Mouse (Mus musculus) CH12.LX (cell line): ENCODE measurements around the gene Cnot6. TPM values are rescaled to one million over a fixed set of nuclear protein-coding genes. Genes with fewer than 3 reads are reported as not detected.

Experiments
- DNase-seq: peaks from one replicate; pipeline ENCODE4 v3.0.0-alpha.2; 2013; ENCODE audit errors: extremely low read depth
- H3K27ac ChIP-seq: 2 replicates; pipeline ENCODE4 v1.5.1; 2012; ENCODE audit warnings: low read depth, mild to moderate bottlenecking, control low read depth, moderate library complexity; ENCODE audit not compliant: insufficient read depth
- H3K27me3 ChIP-seq: replicated peaks from 2 replicates; pipeline ENCODE3; 2012; ENCODE audit warnings: inconsistent platforms
- H3K36me3 ChIP-seq, 2 experiments: replicated peaks in 1 of 2; 2 replicates each; pipeline versions ENCODE3 to v1.6.1; 2012; ENCODE audit warnings: inconsistent platforms in 1 of 2, low read length in 1 of 2, mild to moderate bottlenecking in 1 of 2, mixed read lengths in 1 of 2, moderate library complexity in 1 of 2; ENCODE audit not compliant: control insufficient read depth in 1 of 2, insufficient read depth in 1 of 2
- H3K4me1 ChIP-seq, 2 experiments: 2 replicates each; pipeline ENCODE4 v1.6.1; 2012; ENCODE audit warnings: inconsistent platforms in 1 of 2, moderate library complexity in 1 of 2; ENCODE audit not compliant: insufficient read depth in 2 of 2, control insufficient read depth in 1 of 2
- H3K4me2 ChIP-seq: 2 replicates; pipeline ENCODE4 v1.6.1; 2012; ENCODE audit warnings: low read depth, mild to moderate bottlenecking, control low read depth; ENCODE audit not compliant: poor library complexity, insufficient read depth, severe bottlenecking
- H3K4me3 ChIP-seq, 3 experiments: fragments of 150-350 bp in 1 of 3; sonication (generic) in 1 of 3; replicated peaks in 1 of 3; 2 replicates each; pipeline versions ENCODE3 to v1.5.1; 2011 to 2012; ENCODE audit warnings: low read depth in 2 of 3, low read length in 2 of 3, mild to moderate bottlenecking in 2 of 3, moderate library complexity in 2 of 3, control low read depth in 1 of 3, improper control_type of control experiment in 1 of 3, inconsistent platforms in 1 of 3, mixed read lengths in 1 of 3; ENCODE audit not compliant: poor library complexity in 1 of 3
- H3K79me2 ChIP-seq: replicated peaks from 2 replicates; pipeline ENCODE4 v1.6.1; 2012; ENCODE audit warnings: mild to moderate bottlenecking, moderate library complexity; ENCODE audit not compliant: control insufficient read depth, poor library complexity, insufficient read depth, severe bottlenecking; ENCODE audit errors: extremely low read depth
- H3K9ac ChIP-seq: 2 replicates; pipeline ENCODE4 v1.6.1; 2012; ENCODE audit warnings: low read depth, mild to moderate bottlenecking, control low read depth, moderate library complexity; ENCODE audit not compliant: insufficient read depth
- H3K9me3 ChIP-seq: replicated peaks from 2 replicates; pipeline ENCODE3; 2012; ENCODE audit warnings: low read length, inconsistent platforms, mixed read lengths
- BHLHE40 ChIP-seq: IDR thresholded peaks from 2 replicates; pipeline ENCODE4 v1.6.1; 2011; ENCODE audit warnings: mild to moderate bottlenecking, low read depth, low read length, improper control_type of control experiment
- E2F4 ChIP-seq: IDR thresholded peaks from 2 replicates; pipeline ENCODE4 v1.6.1; 2011; ENCODE audit warnings: low read depth, low read length, improper control_type of control experiment; ENCODE audit not compliant: insufficient replicate concordance
- ELF1 ChIP-seq: IDR thresholded peaks from 2 replicates; pipeline ENCODE4 v1.6.1; 2014; ENCODE audit warnings: low read depth, mild to moderate bottlenecking, inconsistent platforms, low read length, improper control_type of control experiment
- ETS1 ChIP-seq: conservative IDR thresholded peaks from 2 replicates; pipeline ENCODE4 v1.6.1; 2012; ENCODE audit warnings: low read depth, mild to moderate bottlenecking, inconsistent platforms, low read length, improper control_type of control experiment, moderate library complexity
- GABPA ChIP-seq: IDR thresholded peaks from 2 replicates; pipeline ENCODE4 v1.6.1; 2012; ENCODE audit warnings: low read depth, low read length, improper control_type of control experiment, inconsistent platforms; ENCODE audit not compliant: insufficient replicate concordance
- KAT2A ChIP-seq: IDR thresholded peaks from 2 replicates; pipeline ENCODE4 v1.6.1; 2012; ENCODE audit warnings: low read length, improper control_type of control experiment, inconsistent platforms; ENCODE audit not compliant: insufficient replicate concordance
- MAX ChIP-seq: IDR thresholded peaks from 2 replicates; pipeline ENCODE4 v1.6.1; 2011; ENCODE audit warnings: low read length, improper control_type of control experiment
- MYC ChIP-seq: IDR thresholded peaks from 2 replicates; pipeline ENCODE4 v1.6.1; 2011; ENCODE audit warnings: low read depth, mild to moderate bottlenecking, improper control_type of control experiment, low read length
- NRF1 ChIP-seq: IDR thresholded peaks from 2 replicates; pipeline ENCODE4 v1.6.1; 2014; ENCODE audit warnings: low read depth, mild to moderate bottlenecking, inconsistent platforms, low read length, improper control_type of control experiment, moderate library complexity
- PAX5 ChIP-seq: IDR thresholded peaks from 2 replicates; pipeline ENCODE4 v1.6.1; 2012; ENCODE audit warnings: low read length, inconsistent platforms, mixed read lengths
- USF2 ChIP-seq: conservative IDR thresholded peaks from 2 replicates; pipeline ENCODE4 v1.6.1; 2011; ENCODE audit warnings: low read depth, low read length, improper control_type of control experiment
- ZC3H11A ChIP-seq: IDR thresholded peaks from 2 replicates; pipeline ENCODE4 v1.6.1; 2012; ENCODE audit warnings: low read depth, mild to moderate bottlenecking, inconsistent platforms, low read length, improper control_type of control experiment
- ZMIZ1 ChIP-seq: IDR thresholded peaks from 2 replicates; pipeline ENCODE4 v1.6.1; 2012; ENCODE audit warnings: low read depth, mild to moderate bottlenecking, inconsistent platforms, low read length, improper control_type of control experiment
- ZNF384 ChIP-seq: IDR thresholded peaks from 2 replicates; pipeline ENCODE4 v1.6.1; 2012; ENCODE audit warnings: low read depth, low read length, improper control_type of control experiment, inconsistent platforms
- dilution Hi-C: fragments of 300-500 bp; cut with MboI; formaldehyde crosslinking; loops from 2 replicates; pipeline ENCODE4 v1.14.3; 2020; ENCODE audit warnings: low sequenced_read_pairs; ENCODE audit not compliant: extremely low pct_unique_long_range_greater_than_20kb, extremely low pct_ligation_motif_present
- in situ Hi-C: fragments of 300-500 bp; cut with MboI; formaldehyde crosslinking; loops from 3 replicates; pipeline ENCODE4 v1.14.3; 2019; ENCODE audit warnings: low sequenced_read_pairs, low pct_ligation_motif_present, low pct_unique_long_range_greater_than_20kb, mixed read lengths
- polyA plus RNA-seq: library from polyadenylated mRNA; unstranded; fragments of >175 nt; gene quantifications from 2 replicates; pipeline ENCODE4 v1.2.1, GENCODE M21; 2012; ENCODE audit warnings: low read depth; ENCODE audit not compliant: insufficient read length
- total RNA-seq, 2 experiments: library from RNA; depleted of rRNA; stranded (reverse); fragments of 300-350 nt in 1 of 2; fragments of >200 nt in 1 of 2; gene quantifications; 2 replicates each; pipeline ENCODE4 v1.2.3; 2012 to 2014

The Cnot6 gene
- total and polyA plus RNA-seq, 3 experiments: 32.4 to 90.8 (median 85.0) TPM

DNA sequence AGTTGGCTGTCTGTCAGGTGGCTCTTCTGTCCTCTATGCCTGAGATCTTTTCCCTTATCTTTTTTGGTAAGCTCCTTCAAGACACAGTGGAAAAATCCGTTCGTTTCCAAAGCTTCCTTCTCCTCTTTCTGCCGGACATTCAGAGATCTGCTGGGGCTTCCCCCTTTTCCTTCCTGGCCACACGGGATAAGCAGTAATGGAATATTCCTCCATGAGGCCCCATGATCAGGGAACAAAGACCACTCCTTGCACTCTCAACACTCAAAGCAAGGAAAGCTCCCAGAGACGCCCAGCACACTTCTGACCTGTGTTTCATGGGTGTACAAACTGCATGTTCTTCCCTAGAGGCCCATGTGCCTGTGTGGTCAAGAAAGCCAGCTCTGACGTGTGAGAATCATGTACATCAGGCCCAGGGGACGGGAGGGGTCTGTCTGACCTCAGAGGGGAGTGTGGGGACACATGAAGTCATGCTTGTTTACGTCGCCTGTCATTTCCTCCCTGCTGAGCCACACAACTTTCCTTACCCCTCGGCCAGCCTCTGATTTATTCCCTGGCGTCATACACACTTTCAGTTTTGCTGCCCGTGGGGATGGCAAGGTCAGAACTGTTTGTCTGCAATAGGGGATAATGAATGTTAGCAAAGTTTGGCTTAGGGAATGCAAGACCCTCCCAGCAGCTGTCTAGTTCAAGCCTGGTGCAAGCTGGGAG is 42.6 kb upstream of the Cnot6 start:
- in situ Hi-C loops (no loop called here), dilution Hi-C loops (no loop called here)
- no peak for DNase-seq
- Histone ChIP-seq H3K9ac (no peak overlapping the region), H3K9me3 (no peaks in the 10 kb centered on the region), H3K4me1 (peaks cover 7 to 10% of the 10 kb centered on the region in 2 experiments; a peak in 2 of 4 replicates), H3K4me2 (peak overlapping the region; percentile 1; the same call in 1 of the 2 replicates), H3K79me2 (no peaks in the 10 kb centered on the region), H3K27ac (no peak overlapping the region), H3K4me3 (no peak overlapping the region), H3K27me3 (no peaks in the 10 kb centered on the region), H3K36me3 (no peaks in the 10 kb centered on the region)
- no peak for TF ChIP-seq GABPA
- TF ChIP-seq BHLHE40: 0 out of 2 replicates have a peak, but pooled peaks have one; percentile 7

DNA sequence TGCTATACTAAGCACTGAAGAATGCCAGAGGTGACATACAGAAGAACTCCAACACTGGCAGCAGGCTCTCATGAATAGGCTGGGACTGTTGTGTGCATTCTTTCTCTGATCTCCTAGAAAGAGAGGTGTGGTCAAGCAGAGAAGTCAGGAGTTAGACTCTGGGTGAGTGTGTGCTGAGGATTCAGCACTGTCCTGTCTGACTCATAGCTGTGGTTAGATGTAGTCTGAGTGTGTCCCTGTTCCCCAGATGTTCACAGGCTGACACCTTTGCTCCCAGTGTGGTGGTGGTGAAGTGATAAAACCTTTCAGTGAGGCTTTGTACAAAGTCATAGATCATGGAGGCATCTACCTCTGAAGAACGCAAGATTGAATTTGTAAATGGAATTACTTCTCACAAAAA is 34.2 kb upstream of the Cnot6 start:
- Histone ChIP-seq H3K27ac (no peak overlapping the region), H3K9me3 (peaks cover 9% of the 10 kb centered on the region), H3K9ac (no peak overlapping the region), H3K79me2 (no peaks in the 10 kb centered on the region), H3K4me3 (no peak overlapping the region), H3K36me3 (no peaks in the 10 kb centered on the region), H3K27me3 (peaks cover 3% of the 10 kb centered on the region), H3K4me1 (no peaks in the 10 kb centered on the region), H3K4me2 (no peak overlapping the region)
- in situ Hi-C loops (no loop called here), dilution Hi-C loops (no loop called here)
- no peak for DNase-seq
- TF ChIP-seq KAT2A (no peak), NRF1 (no peak), ZC3H11A (no peak), USF2 (no peak), ETS1 (no peak), PAX5 (no peak), ELF1 (no peak), ZMIZ1 (no peak), MYC (no peak), ZNF384 (no peak), E2F4 (no peak), BHLHE40 (no peak), MAX (no peak)
